Mouse (Mus musculus): ENCODE data around the gene Rb1.

Rb1 gene

GRCm38 (mm10) chr14:73258181-73258580 lies 67.4 kb downstream of the Rb1 start:
- DNase-seq (ENCODE audit: low spot score), result no peak

DNA sequence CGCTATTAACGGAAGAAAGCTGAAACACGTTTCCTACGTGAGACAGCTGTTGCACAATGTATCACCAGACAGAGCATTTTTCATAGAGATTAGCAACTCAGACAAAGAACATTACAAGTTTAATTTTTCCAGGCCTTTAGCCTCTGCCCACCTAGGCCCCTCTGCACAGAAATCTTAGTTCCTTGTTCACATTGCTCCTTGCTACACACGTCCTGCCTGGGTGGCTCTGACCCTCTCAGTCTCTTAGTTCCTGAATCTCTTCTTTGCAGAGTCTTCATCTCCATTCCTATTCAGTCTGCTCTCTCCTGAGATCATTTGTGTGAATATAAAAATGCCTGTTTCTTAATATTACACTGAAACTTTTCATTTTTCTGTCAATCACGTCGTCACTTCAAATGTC lies 68.3 kb downstream of the Rb1 start:
- DNase-seq (ENCODE audit: low spot score), result no peak

- DNase-seq (ENCODE audit: low spot score), result no peak
Observed at GRCm38 (mm10) chr14:73255426-73255970, 70.1 kb downstream of the Rb1 start.

DNA sequence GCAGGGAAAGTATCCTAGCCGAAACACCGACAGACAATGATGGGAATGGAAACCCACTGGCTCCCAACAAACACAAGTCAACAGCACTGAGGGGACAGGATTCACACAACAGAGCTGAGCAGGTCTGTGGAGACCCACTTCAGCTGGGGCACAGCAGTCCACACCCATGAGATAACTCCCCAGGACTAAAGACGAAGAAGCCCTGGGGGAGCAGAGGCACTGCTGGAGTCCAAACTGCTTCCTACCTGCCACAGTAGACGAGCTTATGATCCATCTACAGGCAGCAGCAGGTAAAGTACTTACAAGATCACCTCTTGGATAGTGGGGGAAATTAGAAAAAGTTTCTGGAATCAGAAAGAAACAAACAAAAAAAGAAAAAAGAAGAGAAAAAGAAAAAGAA lies 71.2 kb downstream of the Rb1 start:
- no peak for DNase-seq (ENCODE audit: low spot score)

GRCm38 (mm10) chr14:73253453-73254251 lies 72.0 kb downstream of the Rb1 start:
- DNase-seq (ENCODE audit: low spot score), result no peak

DNA sequence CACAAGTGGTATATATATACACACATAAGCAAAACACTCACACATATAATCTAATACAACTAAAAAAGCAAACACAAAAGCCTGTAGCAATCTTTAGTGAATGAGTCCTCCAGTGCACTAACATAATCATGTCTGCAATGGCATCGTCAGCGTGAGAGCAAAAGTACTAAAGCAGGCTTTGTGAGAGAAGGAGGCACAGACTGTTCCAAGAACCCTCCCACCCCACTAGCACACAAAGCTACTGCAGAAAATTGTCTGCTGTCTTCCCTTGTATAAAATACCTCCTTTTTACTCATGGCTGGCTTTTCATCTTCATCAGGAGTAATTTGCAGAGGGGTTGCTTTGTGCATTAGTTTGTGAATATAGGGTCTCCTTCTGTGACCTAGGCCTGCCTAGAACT lies 73.3 kb downstream of the Rb1 start:
- no peak for DNase-seq (ENCODE audit: low spot score)

DNA sequence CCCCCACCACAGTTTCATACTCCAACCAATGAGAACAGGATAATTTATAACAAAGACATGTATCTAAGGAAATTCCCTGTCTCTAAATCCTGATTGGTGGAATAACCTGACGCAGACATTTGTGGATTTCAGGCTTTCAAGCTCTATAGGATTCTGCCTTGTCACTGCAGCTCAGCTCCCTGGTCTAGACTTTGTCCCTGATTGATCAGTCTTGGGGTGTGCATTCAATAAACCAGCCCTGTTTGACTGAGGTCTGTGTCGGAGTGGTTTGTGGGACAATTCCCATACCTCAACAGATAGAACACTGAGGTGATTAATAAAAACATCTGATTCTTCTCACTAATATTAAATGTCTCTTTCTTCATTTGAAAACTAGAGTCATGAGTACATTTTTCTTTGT lies 75.6 kb downstream of the Rb1 start:
- no peak for DNase-seq (ENCODE audit: low spot score)

- no peak for DNase-seq (ENCODE audit: low spot score)
Observed at GRCm38 (mm10) chr14:73244061-73244597, 81.5 kb downstream of the Rb1 start.

- DNase-seq (ENCODE audit: low spot score), result no peak
Observed at GRCm38 (mm10) chr14:73239857-73240256, 85.8 kb downstream of the Rb1 start.

DNA sequence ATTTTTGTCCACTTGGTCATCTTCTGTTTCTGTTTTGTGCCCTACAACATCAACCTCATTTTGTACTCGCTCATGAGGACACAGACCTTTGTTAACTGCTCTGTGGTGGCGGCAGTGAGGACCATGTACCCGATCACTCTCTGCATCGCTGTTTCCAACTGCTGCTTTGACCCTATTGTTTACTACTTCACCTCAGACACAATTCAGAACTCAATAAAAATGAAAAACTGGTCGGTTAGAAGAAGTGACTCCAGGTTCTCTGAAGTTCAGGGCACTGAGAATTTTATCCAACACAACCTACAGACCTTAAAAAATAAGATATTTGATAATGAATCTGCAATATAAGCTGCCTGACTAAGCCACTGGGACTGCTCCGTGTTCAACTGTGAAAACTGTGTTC lies 86.3 kb downstream of the Rb1 start:
- DNase-seq (ENCODE audit: low spot score), result no peak

GRCm38 (mm10) chr14:73238498-73239250 lies 86.9 kb downstream of the Rb1 start:
- DNase-seq (ENCODE audit: low spot score), result no peak

GRCm38 (mm10) chr14:73237848-73238321 lies 87.7 kb downstream of the Rb1 start, which contains the start of gene Lpar6:
Lpar6 (plus strand) TSS chr14:73237895.
- DNase-seq (ENCODE audit: low spot score), result peak; percentile 46

DNA sequence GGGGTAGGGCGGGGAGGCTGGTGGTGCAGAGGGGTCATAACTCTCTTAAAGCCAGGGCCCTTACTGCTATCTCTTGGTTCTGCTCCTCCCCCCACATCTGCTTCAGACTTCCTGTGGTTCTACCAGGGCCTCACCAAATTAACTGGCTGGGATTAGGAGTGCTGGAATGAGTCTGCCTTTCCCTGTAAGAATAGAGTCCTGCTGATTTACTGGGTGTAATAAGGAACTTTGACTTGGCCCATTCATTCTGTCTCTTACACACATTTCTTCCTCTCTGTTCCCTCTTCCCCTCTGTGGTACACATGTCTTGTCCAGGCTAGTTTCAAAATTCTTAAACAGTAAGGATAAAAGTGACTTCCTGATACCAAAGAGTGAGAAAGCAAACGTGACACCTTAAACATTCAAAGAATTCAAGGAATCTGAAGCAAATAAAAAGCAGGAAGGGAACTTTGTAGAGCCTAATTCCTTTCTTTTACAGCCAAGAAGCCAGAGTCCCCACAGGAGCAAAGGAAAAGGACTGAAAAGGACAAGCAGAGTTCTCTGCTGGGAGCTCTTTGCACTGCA lies 91.1 kb downstream of the Rb1 start:
- DNase-seq (ENCODE audit: low spot score), result no peak

DNA sequence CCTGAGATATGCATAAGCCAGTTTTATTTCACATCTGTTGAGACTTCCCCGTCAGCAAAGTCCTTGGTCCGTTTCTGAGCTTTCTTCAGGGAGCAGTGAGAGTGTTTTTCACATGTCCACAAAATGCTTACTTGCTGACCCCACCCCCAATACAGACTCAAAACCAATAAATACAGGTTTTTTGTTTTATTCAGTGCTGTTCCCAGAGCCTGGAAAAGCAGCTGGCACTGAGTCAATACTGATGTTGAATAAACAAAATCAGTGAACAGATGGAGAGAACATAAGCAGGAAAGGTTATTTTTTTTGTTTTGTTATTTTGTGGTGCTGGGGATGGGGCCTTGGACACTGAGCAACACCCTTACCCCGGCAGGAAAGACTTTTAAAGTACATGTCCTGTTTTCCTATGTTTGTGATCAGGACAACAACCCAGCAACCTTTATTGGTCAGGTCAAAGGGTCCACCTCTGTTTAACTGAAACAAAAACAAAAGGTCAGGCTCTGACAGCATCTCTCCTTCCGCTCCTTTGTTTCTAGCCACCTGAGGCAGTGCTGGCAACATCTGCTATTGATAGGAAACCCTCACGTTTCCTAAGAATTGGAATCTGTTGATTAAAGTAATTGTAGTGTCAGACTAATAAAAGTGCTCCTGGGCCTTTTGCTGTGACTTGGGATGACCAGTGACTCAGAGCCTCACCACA lies 94.2 kb downstream of the Rb1 start:
- no peak for DNase-seq (ENCODE audit: low spot score)

- no peak for DNase-seq (ENCODE audit: low spot score)
Observed at GRCm38 (mm10) chr14:73226849-73227248, 98.8 kb downstream of the Rb1 start.

- DNase-seq (ENCODE audit: low spot score), result no peak
Observed at GRCm38 (mm10) chr14:73226346-73226745, 99.3 kb downstream of the Rb1 start.

GRCm38 (mm10) chr14:73222316-73222970 lies 103.2 kb downstream of the Rb1 start:
- no peak for DNase-seq (ENCODE audit: low spot score)

DNA sequence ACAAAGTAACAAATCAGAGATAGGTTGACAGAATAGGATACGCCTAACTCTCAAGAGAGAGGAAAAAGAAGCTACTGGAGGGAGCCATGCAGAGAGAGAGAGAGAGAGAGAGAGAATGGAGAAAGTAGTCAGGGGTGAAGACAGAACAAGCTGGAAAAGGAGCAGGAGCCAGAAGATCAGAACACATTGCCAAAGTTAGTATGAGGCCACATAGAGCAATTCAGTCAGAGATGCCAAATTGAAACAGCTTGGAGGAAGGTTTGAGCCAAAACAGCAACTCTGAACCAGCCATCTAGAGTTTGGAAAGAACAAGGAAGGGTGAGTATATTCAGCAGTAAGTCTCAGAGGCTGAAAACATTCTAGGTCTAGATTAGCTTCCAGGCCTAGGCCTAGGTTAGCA lies 108.6 kb downstream of the Rb1 start:
- DNase-seq (ENCODE audit: low spot score), result no peak

GRCm38 (mm10) chr14:73211477-73211876 lies 114.1 kb downstream of the Rb1 start:
- no peak for DNase-seq (ENCODE audit: low spot score)

DNA sequence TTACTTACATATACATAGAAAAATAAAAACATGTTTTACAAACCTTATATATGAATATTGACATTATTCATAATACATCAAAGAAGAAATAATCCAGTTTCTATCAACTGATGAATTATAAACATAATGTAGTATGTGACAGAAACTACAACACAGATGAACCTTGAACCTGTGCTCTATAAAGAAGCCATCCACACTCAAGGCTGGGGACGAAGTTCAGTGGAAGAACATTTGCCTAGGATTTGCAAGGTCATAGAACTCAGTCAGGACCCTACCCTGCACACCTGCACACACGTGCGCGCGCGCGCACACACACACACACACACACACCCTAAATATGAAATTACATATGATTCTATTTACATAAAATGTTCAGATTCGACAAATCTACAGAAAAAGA lies 115.4 kb downstream of the Rb1 start:
- no peak for DNase-seq (ENCODE audit: low spot score)

GRCm38 (mm10) chr14:73209262-73209661 lies 116.4 kb downstream of the Rb1 start:
- no peak for DNase-seq (ENCODE audit: low spot score)
